ENCODE assay signal across 14 mouse cellular contexts in genomic region chr9:34716476-34716875, GRCm38 (mm10).
DNase-seq lines count a peak whose midpoint lies in the region.
"Had no signal": no experiment of that assay in that cellular context is flagged by ENCODE, and none has a peak within 500 bp of the region (broad histone marks: within the 10 kb centered on the region; RNA-seq: fewer than 3 reads in every experiment).

No protein-coding gene starts in this region.

- peak; percentile 81 for DNase-seq in brain, adult 2 months (ENCODE audit: low read depth, low spot score)
- peak; percentile 55 for DNase-seq in cerebellum, adult 11-12 months
- DNase-seq in cerebellum, adult 9-10 months: peak; percentile 71
- DNase-seq in cerebellum, postnatal 25 days: peak; percentile 53 to 71
- no peak for DNase-seq in gastrocnemius, adult 18-20 months (ENCODE audit: low spot score)
- DNase-seq in right cerebral cortex, postnatal 10 days (ENCODE audit: low spot score in 2 of 2): no peak
- no peak for DNase-seq in adipocyte (ENCODE audit: low spot score)
- DNase-seq: adrenal gland, adult 2 months; adrenal gland, postnatal 25 days; embryo, embryonic 11 days; gastrocnemius, postnatal 14 days; heart, adult 2 months; heart, postnatal 14 days; kidney, adult 11 months had no signal

Comparison
In these comparisons a context has a peak if more than half of its experiments do, and no peak if none do; other contexts are left out.
1. DNase-seq: peak in brain, adult 2 months (single experiment), cerebellum, adult 11-12 months (single experiment), cerebellum, adult 9-10 months (single experiment) and cerebellum, postnatal 25 days (2 of 2); none in gastrocnemius, adult 18-20 months (single experiment), right cerebral cortex, postnatal 10 days (0 of 2) and adipocyte (single experiment).